Mouse (Mus musculus): Measurements from ENCODE around the gene Wdr82.
A peak's percentile ranks its signal among the peaks of the same experiment; 100 is the strongest.

Wdr82 gene

DNA sequence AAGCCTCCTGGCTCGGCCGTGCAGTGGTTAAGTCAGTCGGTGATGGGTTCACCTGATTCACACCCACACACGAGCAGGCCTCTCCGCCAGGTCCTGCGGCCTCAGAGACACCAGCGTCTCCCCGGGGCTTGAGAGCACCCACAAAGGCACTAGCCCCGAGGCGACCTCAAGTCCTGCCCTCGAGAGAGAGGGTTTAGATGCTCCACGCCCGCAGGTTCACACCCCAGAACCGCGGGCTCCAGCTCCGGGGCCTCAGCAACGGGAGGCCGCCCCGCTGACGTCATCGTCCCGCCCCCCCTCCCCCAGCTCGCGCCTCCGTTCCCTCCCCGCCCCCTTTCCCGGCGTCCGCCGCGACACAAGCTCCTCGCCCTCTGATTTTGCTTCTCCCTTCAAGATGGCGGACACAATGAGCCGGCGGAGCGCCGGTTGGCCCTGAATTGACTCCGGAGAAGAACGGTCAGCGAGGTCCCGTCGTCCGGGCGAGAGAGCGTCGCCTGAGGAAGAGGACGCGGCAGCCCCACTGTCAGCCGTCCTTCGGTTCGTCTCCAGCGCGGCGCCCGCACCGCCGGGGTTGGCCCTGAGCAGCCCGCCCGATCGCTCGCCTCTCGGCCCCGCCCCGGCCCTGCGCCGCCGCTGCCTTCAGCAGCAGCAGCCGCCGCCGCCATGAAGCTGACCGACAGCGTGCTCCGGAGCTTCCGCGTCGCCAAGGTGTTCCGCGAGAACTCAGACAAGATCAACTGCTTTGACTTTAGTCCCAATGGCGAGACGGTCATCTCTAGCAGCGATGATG, at the start of gene Wdr82:
Gene Wdr82, plus strand, starts transcription at position 373 of the 790 bp plus-strand sequence.
- peak; percentile 89 to 94 for DNase-seq (ENCODE audit: low spot score in 2 of 2)

DNA sequence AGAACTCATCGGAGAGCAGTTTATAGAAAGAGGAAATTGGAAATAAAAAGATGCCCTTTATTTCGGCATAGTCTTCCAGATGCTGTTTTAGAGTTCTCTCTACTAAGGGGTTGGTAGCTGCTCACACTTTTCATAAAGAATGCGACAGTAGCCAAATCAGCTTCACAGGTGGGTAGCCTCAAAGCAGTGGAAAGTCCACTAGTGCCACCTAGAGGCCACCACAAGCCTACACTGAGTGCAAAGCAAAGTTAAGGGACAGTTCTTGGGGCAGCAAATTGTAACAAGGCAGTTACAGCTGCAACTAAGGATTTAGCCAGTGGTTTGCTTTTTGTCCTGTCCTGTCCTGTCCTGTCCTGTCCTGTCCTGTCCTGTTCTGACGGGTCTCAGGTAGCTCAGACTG, 47.1 kb upstream of the Wdr82 start:
- DNase-seq (ENCODE audit: low spot score in 2 of 2), result no peak

DNA sequence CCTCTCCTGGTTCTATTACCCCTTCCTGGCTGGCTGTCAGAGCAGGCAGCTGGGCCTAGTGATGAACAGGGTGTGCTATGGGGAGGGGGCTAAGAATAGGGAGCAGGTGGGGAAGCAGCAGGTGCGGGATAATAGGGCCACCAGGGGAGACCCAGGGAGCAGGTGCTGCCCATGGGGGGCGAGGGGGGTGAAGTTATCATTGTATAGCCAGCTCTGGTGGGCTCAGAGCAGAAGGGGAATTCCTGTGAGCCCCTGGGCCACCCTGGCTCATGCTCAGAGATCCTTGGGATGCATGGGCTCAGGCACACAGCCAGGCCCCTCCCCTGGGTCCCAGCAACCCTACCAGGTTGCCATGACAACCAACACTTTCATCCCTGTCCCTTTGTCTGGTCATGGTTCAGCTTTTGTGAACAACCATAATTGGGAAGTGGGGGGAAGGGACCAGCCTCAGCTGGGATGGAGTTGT, 43.9 kb upstream of the Wdr82 start:
- no peak for DNase-seq (ENCODE audit: low spot score in 2 of 2)

DNA sequence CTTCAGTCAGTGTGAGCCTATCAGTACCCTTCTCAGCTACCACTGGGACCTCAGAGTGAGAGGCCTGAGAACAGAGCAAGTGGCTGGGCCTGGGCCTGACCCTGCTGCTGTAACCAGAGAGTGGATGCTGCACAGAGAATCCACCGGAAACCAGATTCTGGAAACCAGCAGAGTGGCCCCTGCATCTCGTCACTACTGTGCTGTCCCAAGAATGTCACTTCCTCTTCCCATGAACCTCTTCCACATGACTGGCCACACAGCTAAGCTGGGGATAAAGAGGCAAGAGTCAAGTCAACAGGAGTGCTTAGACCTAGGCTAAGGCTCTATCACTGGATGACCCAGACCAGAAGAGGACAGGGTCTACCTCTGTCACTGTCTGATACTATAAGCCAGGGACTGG, 41.7 kb upstream of the Wdr82 start:
- DNase-seq (ENCODE audit: low spot score in 2 of 2), result no peak

DNA sequence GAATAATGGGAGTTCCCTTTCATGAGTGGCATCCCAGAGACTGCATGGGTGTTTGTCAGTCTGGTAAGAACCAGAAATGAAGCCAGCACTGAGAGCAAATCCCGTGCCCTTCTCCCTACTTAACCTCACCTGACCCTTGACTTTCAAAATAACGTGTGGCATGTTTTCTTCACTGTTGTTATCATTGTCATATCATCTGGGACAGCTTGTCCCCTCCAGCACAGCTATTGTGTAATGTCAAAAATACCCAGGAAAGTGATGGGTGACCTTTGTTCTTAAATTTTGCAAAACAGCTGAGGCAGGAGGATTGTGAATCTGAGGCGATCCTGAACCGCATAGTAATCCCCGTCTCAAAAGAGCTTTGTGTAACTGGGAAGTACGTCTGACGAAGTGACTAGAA, 40.5 kb upstream of the Wdr82 start:
- no peak for DNase-seq (ENCODE audit: low spot score in 2 of 2)

DNA sequence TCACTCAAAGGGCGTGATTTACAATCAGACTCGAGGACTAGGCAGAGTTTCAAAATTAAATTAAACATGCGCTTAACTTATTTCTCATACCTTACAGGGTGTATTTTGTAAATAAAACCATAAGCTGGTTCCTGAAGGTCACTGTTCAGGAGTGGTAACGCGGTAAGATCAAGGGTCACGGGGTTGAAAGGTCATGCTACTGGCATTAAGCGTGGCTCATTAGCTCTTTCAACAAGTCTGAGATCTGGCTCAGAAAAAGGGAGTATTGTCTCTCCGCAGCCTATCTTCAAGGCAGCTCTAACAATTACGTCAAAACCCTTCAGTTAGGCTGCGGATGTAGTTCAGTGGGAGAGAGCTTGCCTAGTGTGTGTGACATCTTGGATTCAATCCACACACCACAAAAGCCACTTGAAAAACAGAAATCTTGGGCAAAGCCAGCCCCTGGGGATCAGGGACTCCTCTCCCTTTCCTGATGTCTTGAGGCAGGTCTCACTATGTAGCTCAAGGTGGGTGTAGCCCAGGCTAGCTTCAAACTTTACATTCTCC, 33.0 kb upstream of the Wdr82 start:
- DNase-seq (ENCODE audit: low spot score in 2 of 2), result no peak

DNA sequence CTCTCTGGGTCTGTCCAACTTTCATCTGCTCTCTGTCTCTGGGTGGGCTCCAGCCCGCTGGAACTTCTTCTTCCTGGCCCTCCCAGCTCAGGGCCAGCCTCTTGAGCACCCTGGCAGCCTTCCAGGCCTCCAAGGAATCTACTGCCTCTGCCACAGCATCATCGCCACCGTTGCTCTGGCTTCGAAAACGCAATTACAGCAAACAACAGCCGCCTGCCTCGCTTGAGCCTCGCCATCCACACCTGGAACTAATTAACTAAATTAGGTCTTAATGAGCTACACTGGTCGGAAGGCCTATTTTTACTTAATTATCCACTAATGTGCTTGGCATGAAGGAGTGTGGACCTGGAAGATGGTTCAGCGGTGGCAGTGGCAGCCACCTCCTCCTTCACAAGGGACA, 31.0 kb upstream of the Wdr82 start:
- DNase-seq (ENCODE audit: low spot score in 2 of 2), result no peak

DNA sequence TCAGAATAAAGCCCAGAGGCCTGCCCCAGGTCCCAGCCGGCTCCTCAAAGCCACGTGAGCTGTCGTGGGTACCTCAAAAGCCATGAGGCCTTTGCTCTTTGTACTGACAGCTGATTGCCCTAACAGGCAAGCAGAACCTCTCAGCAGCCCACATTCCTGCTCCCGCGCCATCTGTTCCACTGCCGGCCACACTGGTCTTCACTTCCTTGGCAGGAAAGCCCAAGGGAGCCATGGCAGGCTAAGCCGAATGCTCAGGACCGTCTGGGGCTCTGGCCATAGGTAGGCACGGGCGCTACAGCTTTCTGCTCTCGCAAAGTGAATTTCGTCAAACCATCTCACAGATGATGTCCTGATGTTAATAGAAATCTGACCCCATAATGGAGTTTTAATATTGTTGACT, 28.8 kb upstream of the Wdr82 start:
- no peak for DNase-seq (ENCODE audit: low spot score in 2 of 2)

DNA sequence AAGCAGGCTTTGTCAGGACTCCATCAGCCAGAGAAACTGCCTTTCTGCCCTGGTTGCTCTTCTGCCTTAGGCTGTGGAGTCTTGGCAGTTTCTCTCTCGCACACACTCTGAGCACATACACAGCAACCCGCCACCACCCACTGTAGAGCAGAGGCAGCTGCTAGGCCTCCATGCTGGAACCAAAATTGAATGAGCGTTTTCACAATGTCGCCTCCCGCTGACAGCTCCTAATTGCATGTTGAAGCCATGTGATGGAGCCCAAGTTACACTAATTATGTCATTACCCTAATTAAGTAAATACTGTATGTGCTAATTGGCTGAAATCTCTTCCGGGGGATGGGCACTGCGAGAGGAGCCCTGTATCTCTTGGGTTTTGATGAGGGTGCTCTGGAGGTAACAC, 26.6 kb upstream of the Wdr82 start:
- no peak for DNase-seq (ENCODE audit: low spot score in 2 of 2)

DNA sequence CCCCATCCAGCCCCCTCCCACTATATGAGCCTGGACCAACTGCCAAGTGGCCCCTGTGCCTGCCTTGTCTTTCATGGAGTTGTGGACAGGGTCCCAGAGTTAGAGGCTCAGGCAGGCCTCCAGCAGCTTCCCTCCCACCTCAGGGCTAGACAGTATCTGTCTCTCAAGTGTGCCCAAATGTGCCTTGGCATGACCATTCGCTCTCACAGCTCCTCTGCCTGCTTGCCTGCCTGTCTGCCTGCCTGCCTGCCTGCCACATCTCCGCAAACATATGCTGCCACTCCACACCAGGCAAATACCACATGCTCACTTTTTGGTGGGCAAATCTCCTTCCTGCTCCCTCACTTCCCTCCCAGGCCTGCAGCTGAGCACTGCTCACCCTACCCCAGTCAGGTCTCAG, 25.1 kb upstream of the Wdr82 start:
- DNase-seq (ENCODE audit: low spot score in 2 of 2), result no peak

DNA sequence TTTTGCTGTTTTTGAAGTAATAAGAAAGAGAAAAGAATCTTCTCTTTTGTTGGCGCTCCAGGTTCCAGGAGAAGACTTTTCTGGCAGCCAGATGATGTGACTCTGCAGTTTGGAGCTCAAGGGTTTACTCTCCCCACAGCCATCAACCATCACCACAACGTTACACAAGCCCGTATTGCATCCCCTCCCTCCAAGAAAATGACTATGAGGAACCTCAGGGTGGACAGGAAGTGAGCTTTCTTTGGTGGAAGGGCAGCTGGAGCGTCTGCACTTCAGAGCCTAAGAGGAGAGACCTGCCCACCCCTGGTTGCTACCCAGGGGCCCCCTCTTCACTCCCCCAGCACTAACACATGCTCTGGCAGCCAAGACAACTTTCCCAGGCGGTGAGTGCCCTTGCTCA, 23.4 kb upstream of the Wdr82 start:
- DNase-seq (ENCODE audit: low spot score in 2 of 2), result no peak

DNA sequence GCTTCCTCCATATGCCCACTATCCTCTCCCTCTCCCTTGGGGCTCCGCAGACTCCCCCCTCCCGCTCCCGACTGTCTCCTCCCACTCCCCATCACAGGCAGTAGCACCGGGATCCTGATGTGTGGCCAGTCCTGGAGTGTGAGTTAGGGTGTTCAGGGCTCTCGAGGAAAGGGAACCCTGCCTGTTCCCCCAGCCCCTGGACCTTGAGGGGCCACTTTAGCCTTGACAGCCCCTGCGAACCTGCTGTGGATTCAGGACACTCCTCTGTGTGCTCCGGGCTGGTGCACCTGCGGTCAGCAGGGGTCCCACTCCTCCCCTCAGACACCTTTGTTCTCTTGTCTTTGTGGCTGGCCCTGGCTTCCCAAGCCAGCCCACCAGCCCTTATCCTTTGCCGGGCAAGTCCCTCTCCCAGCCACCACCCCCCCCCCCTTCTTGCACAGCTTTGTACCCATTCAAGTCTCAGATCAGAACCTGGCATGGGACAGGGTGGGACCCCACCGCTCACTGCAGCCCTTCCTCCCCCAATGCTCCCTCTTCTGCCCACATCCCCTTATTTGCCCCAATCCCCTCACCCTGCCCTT, 22.8 kb upstream of the Wdr82 start:
- DNase-seq (ENCODE audit: low spot score in 2 of 2), result no peak

DNA sequence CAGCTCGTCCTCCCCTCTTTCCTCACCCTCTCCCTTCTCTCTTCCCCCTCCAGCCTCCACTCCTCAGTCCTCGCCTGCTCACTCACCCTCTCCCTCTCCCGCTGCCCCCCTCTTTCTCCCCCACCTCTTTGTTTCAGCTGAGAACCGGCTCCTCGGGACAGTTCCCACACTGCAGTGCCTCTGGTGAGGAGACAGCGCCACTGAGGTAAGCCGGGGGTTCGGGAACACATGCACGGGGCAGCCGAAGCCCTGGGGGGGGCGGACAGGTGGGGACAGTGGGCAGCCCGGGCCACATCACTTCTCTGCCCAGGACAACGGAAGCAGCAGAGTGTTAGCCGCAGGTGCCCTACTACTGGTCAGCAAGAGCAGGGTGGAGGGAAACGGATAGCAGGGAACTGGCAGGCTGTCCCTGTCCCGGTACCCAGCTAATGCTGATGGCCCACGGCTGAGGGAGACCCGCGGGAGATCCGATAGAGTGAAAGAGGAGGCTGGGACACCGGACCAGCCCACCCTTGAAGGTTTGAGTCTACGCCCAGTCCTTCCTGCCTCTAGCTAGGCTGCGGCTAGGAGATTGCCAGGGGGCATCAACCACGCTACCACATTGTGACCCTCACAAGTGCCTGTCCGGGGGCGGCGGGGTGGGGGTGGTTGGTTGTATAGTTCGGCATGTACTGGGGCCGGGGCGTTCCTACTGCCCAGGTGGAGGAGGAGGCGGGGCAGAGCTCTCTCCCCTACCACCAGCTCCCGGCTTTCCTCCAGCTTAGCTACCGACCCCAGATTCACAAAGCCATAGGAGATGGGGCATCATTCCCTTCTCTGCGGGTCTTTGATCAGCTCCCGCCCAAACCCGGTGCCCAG, 22.0 kb upstream of the Wdr82 start:
- DNase-seq (ENCODE audit: low spot score in 2 of 2), result no peak

DNA sequence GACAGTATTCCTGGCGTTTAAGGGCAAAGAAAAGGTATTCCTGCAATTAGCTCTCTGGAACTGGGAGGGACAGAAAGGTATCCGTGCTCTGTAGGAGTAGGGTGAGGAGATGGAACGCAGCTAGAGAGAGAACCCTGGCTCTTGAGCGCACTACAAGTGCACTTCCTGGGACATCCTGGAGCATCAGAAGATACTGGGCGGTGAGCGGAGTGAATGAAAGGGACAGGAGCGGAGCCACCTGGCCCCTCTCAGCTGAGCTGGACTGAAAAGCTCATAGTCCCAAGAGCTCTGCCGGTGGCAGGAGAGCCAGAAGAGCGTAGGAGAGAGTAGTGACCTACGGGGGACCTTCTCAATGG, 21.4 kb upstream of the Wdr82 start:
- DNase-seq (ENCODE audit: low spot score in 2 of 2), result no peak

DNA sequence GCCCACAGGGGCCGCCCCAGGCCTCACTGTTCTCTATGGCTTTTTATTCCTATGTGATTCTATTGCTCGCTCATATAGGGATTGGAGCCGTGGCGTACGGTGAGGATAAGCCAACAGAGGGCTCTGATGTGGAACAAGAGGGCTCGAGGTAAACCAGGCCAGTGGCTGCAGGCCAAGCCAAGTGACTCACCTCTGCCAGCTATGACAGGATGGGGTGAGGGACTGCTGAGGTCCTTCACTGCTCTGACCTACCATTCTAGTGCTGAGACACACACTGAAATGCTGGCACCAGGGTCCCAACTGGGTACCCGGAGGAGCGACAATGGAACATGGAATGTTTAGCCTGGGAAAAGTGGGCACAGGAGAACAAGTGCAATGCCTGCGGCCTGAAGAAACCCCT, 16.6 kb upstream of the Wdr82 start:
- no peak for DNase-seq (ENCODE audit: low spot score in 2 of 2)

DNA sequence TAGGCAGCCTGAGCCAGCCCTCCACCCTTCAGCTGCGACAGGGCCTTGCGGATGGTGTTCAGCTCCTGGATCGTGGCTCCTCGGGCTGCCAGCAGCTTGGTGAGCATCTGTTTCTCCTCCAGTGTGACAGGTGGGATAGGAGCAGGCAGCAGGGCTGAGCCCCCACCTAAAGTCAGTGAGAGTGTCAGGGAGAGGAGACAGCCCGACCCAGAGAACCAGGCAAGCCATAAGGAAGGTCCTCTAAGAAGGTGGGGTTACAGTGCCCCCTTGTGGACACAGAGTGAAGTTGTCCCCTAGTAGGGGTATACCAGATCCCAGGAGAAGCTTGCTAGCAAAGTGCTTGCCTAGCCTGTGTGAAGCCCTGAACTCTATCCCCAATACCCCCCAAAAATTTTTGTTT, 14.3 kb upstream of the Wdr82 start:
- peak; percentile 52 to 85 for DNase-seq (ENCODE audit: low spot score in 2 of 2)

DNA sequence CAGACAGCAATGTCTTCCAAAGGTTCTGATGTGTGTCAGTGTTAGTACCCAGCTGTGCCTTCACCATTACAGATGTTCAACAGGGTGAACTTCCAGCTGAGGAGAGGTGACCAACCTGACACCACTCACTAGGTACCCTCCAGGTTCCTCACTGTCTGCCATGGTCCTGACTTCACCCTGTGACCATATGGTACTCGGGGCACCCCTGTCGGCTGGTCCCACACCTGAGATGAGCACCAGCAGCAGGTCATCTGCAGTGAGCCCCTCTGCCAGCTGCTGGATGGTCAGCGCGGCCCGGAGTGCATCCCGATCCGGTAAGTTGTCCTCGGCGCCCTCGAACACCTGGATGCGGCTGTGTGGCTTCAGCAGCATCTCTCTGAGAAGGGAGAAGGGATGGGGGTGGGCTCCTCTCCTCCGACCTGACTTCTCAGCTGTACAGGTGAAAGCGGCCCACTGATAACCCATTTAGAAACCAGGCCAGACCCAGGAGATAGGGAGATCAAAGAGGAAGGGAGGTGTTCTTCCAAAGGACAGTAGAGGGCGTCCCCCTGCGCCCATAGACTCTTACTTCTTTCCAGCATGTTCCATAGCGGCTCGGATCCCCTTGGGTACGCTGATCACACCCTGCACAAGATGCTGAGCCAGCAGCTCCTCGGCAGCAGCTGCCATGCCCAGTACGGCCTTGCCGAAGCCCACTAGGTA, 13.7 kb upstream of the Wdr82 start:
- no peak for DNase-seq (ENCODE audit: low spot score in 2 of 2)

DNA sequence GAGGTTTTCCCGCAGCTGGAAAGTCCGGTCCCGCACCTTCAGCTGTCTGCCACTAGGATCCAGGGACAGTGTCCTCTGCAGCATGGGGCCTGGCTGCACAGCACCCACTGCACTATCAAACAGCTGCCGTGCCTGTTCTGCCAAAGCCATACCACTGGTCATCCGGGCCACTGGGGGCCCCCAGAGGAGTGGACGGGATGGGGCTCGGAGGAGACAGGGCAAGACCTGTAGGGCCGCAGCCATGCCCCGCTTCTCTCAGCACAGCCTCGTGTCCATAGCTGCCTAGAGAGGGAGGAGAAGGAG, 13.2 kb upstream of the Wdr82 start:
- DNase-seq (ENCODE audit: low spot score in 2 of 2), result no peak

DNA sequence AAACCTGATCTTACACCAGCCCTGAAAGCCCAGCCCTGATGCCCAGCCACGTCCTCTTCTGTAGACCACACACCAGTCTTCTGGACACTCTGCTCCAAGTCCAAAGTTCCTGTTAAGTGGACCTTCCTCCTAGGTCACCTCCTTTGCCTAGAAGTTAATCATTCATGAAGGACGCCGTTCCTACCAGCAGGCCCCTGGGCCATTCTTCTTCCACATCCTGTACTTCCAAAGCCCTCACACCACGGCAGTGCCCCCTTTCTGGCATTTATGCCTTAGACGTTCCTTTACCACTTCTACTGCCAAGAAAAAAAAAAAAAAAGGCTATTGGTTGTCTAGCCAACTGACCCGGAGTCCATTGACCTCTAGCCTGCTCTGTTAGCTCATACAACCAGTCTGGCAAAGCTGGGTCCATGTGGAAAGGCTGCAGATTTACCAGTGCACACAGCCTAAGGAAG, 12.7 kb upstream of the Wdr82 start, which contains the start of gene Glyctk:
Gene Glyctk, minus strand, starts transcription at position 102 of the 455 bp plus-strand sequence.
- DNase-seq (ENCODE audit: low spot score in 2 of 2), result no peak

DNA sequence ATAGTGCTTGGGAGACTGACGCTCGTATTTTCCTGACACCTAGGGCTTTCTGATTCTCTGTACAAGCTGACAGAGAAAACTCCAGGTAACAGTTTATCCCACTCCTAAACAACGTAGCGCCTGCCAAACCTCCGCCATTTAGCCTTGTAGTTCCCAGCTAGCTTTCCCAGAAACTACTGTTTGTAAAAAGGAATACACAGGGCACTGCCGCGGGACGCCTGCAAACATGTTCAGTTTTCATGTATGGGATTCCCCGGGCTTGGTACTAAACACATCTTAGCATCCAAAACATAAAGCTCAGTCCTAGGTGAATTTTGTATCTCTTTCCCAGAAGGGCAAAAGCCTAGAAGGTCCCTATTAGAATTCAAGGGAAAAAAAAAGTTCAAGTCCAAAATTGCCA, 11.5 kb upstream of the Wdr82 start:
- no peak for DNase-seq (ENCODE audit: low spot score in 2 of 2)

DNA sequence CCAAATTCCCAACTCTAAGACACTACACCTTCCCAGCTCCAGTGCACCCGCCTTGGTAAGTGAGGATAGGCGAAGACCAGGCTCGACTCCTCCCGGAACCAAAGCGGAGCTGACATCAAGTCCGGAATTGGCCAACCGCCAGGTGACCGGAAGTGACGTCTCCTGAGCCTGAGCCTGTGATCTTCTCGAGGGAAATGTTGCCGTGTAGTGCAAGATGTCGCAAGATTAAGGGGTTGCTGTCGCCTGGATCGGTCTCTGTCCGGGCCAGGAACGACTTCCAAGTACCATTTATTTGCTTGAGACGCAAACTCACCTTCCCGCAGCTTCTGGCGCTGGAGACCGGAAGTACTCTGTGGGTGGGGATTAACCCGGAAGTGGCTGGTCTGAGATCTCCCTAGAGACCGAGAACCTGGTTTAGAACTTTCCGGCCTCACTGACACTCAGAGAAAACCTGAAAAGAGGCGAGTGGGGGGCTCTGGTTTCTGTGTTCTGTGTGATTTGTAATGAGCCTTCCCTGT, 10.9 kb upstream of the Wdr82 start:
- peak; percentile 85 to 94 for DNase-seq (ENCODE audit: low spot score in 2 of 2)

DNA sequence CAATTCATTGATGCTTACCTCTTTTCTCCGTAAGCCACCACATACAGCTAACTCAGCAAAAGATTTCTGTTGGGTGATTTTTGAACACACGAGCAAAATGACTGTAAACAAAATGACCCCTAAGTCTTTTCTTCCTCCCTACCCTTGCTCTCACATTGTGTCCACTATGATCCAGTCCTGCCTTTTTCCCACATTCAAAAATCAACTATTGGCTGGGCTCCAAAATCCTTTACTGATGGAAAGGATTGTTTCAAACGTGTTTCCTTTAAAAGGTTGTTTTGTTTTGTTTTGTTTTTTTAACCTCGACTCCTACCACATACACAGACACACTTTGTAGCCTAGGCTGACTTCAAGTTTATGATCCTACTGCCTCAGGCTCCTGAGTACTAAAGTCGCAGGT, 10.3 kb upstream of the Wdr82 start:
- no peak for DNase-seq (ENCODE audit: low spot score in 2 of 2)

All from spleen, postnatal 4 days (tissue).